Mouse (Mus musculus): ENCODE results near the gene Tnfaip6.

GRCm38 (mm10) chr2:52050823-52051222 lies 13.0 kb downstream of the Tnfaip6 start:
- TF ChIP-seq POLR2A (IDR thresholded peaks at IDR 0.05; ENCODE audit: borderline replicate concordance, insufficient read depth, low read length) (no peak), CTCF (IDR thresholded peaks at IDR 0.05; ENCODE audit: borderline replicate concordance, insufficient read depth, low read depth, low read length) (no peak)
